Mouse (Mus musculus) lung, embryonic 14.5 days (tissue): ENCODE measurements around the gene Magel2. TPM values are rescaled to one million over a fixed set of nuclear protein-coding genes. Genes with fewer than 3 reads are reported as not detected.

ENCODE experiments used
- ATAC-seq: fragments of 200-750 bp; cut with Nextera tagmentation; 2 replicates; pipeline ENCODE4 v1.8.0; 2017; ENCODE audit warnings: mild to moderate bottlenecking, moderate TSS enrichment, moderate library complexity; ENCODE audit not compliant: insufficient read depth
- DNase-seq: peaks from one replicate; pipeline ENCODE4 v3.0.0-alpha.2; 2015
- H3K27ac ChIP-seq: fragments of 300-500 bp; sonication (generic); 2 replicates; pipeline ENCODE4 v1.5.1; 2014; ENCODE audit warnings: low read depth, mild to moderate bottlenecking, moderate library complexity
- H3K27me3 ChIP-seq: fragments of 300-500 bp; sonication (generic); 2 replicates; pipeline ENCODE4 v1.6.1; 2014; ENCODE audit warnings: low read length, control low read depth; ENCODE audit not compliant: insufficient read depth
- H3K36me3 ChIP-seq: fragments of 300-500 bp; sonication (generic); 2 replicates; pipeline ENCODE4 v1.6.1; 2014; ENCODE audit warnings: control low read depth; ENCODE audit not compliant: insufficient read depth
- H3K4me1 ChIP-seq: fragments of 300-500 bp; sonication (generic); 2 replicates; pipeline ENCODE4 v1.6.1; 2014; ENCODE audit warnings: antibody characterized with exemption, control low read depth; ENCODE audit not compliant: insufficient read depth
- H3K4me2 ChIP-seq: fragments of 300-500 bp; sonication (generic); 2 replicates; pipeline ENCODE4 v1.6.1; 2014; ENCODE audit warnings: mild to moderate bottlenecking
- H3K4me3 ChIP-seq: fragments of 300-500 bp; sonication (generic); 2 replicates; pipeline ENCODE4 v1.5.1; 2014; ENCODE audit warnings: low read depth, low read length
- H3K9ac ChIP-seq: fragments of 300-500 bp; sonication (generic); 2 replicates; pipeline ENCODE4 v1.6.1; 2014
- H3K9me3 ChIP-seq: fragments of 300-500 bp; sonication (generic); 2 replicates; pipeline ENCODE4 v1.6.1; 2016; ENCODE audit warnings: low read depth, low read length, control low read depth
- CTCF ChIP-seq: IDR thresholded peaks from 2 replicates; pipeline ENCODE4 v1.5.1; 2016; ENCODE audit warnings: antibody characterized with exemption, low read depth
- WGBS: fragments of 180-500 bp; shearing (Covaris S2); extraction: QIAGEN DNeasy Blood & Tissue Kit; methylation state at CpG from one replicate; pipeline ENCODE4 v1.1.7; 2014; 5-methylcytosine and 5-hydroxymethylcytosine counted together
- polyA plus RNA-seq: library from polyadenylated mRNA; unstranded; fragments of >200 nt; fragmentation: Nextera tagmentation; extraction: Ambion mirVana; gene quantifications from 2 replicates; pipeline ENCODE4 v1.2.1, GENCODE M21; 2014

Magel2 gene
- polyA plus RNA-seq, 1 experiment from 2014 or later: 2.1 TPM

DNA sequence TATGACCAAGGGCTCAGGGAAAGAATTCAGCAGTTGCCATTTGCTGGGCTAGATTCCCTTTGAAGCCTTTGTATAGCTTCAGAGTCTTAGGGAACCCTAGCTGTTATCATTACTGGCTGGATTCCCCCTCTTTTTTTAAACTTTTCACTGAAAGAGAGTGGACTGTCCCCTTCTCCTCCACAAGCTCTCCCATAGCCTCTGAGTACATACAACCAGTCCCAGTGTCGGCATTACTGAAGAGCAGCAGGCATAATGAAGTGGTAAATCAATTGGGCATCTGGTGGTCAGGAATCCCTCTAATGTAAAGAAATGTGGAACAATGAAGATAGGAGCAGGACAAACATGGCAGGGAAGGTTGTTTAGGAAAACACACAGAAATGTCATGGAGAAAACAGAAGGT lies 15.4 kb downstream of the Magel2 start:
- Histone ChIP-seq H3K9ac (no peak overlapping the region), H3K36me3 (no peaks in the 10 kb centered on the region), H3K4me1 (no peaks in the 10 kb centered on the region), H3K9me3 (no peaks in the 10 kb centered on the region), H3K27me3 (no peaks in the 10 kb centered on the region), H3K4me3 (no peak overlapping the region), H3K27ac (no peak overlapping the region), H3K4me2 (no peak overlapping the region)
- 48% methylated on average over 1 of the region's 1 CpGs for WGBS
- DNase-seq (no peak), ATAC-seq (no peak)
- no peak for TF ChIP-seq CTCF

DNA sequence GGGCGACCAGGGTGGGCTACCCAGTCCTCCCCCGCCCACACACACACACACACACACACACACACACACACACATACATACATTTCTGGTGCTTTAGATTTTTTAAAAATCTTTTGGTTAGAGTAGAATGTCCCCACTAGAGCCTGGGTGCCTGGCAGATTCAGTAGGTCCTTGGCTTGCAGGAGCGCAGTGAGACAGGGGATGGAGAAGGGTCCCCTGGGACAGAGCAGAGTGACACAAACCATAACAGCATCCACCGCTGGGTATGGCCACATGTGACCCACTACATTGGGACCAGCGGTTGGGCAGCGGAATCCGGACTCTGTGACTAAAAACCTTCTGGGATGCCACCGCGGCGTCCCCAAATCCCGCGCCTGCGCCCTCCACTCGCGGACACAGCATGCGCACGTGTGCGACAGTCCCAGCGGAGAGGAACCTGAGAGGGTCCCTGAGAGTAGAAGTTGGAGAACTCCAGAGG lies 29.8 kb downstream of the Magel2 start:
- no peak overlapping the region for H3K27ac ChIP-seq
- H3K4me2 ChIP-seq: peak overlapping the region; percentile 48
- H3K27me3 ChIP-seq: no peaks in the 10 kb centered on the region
- WGBS: 48% methylated on average over 19 of the region's 19 CpGs
- H3K9ac ChIP-seq: no peak overlapping the region
- H3K4me1 ChIP-seq: no peaks in the 10 kb centered on the region
- DNase-seq (peak; percentile 38), ATAC-seq (peak; percentile 24; the same call in 1 of the 2 replicates)
- H3K36me3 ChIP-seq: no peaks in the 10 kb centered on the region
- no peaks in the 10 kb centered on the region; the same call in 1 of the 2 replicates for H3K9me3 ChIP-seq
- no peak for TF ChIP-seq CTCF
- peak overlapping the region; percentile 4; the same call in 1 of the 2 replicates for H3K4me3 ChIP-seq

GRCm38 (mm10) chr7:62407803-62408202 lies 31.0 kb downstream of the Magel2 start:
- H3K4me2 ChIP-seq: no peak overlapping the region
- no peak for DNase-seq
- H3K36me3 ChIP-seq: no peaks in the 10 kb centered on the region
- H3K9me3 ChIP-seq: no peaks in the 10 kb centered on the region; the same call in 1 of the 2 replicates
- WGBS: 55% methylated on average over 3 of the region's 3 CpGs
- H3K27me3 ChIP-seq: no peaks in the 10 kb centered on the region
- no peak for TF ChIP-seq CTCF
- ATAC-seq: no peak
- H3K27ac ChIP-seq: no peak overlapping the region
- no peak overlapping the region for H3K4me3 ChIP-seq
- no peaks in the 10 kb centered on the region for H3K4me1 ChIP-seq
- H3K9ac ChIP-seq: no peak overlapping the region

DNA sequence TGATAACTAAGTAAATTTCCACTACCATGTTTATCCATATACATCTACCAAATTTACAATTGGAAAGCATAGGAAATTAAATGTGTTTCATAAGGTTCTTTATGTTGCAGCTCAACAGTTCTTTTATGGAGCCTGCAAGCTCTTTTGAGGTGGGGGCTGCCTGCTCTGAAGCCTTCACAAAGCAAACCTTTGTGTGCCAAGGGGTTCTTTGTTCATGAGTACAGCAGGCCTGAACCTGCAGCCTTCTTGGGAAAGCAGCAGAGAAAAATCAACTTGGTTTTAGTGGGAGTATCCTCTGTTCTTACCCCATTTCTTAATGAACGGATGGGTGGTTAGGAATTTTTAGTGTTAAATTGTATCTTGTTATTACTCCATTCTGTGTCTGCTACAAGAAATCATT lies 38.4 kb downstream of the Magel2 start:
- ATAC-seq: no peak
- Histone ChIP-seq H3K27me3 (no peaks in the 10 kb centered on the region), H3K4me1 (no peaks in the 10 kb centered on the region), H3K4me3 (no peak overlapping the region), H3K27ac (no peak overlapping the region), H3K9ac (no peak overlapping the region), H3K4me2 (no peak overlapping the region), H3K9me3 (no peaks in the 10 kb centered on the region), H3K36me3 (no peaks in the 10 kb centered on the region)
- no peak for DNase-seq
- no peak for TF ChIP-seq CTCF
- WGBS: 76% methylated on average over 1 of the region's 1 CpGs

DNA sequence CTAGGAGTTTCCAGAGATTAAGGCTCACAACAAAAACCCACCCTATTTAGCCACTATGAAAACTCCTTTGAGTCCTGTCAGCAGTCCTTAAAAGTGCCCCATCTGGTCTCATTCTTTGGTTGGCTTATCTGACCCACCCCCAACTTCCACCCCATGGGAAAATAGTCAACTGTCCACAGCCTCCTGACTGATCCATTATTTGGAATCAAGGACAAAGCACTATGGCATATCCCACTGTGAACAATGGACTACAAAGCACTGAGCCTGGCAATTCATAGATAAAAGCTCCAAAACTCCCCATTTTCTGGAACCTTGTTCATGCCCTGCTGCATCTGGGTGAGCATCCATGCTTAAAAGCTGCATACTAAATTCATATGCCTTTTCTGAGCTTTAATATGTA lies 39.4 kb downstream of the Magel2 start:
- Histone ChIP-seq H3K27ac (no peak overlapping the region), H3K9me3 (no peaks in the 10 kb centered on the region), H3K4me2 (no peak overlapping the region), H3K9ac (no peak overlapping the region), H3K36me3 (no peaks in the 10 kb centered on the region), H3K4me3 (no peak overlapping the region), H3K4me1 (no peaks in the 10 kb centered on the region), H3K27me3 (no peaks in the 10 kb centered on the region)
- DNase-seq (no peak), ATAC-seq (no peak)
- TF ChIP-seq CTCF: no peak

GRCm38 (mm10) chr7:62418346-62418745 lies 41.5 kb downstream of the Magel2 start:
- ATAC-seq: no peak
- Histone ChIP-seq H3K4me2 (peak overlapping the region; percentile 70), H3K9me3 (no peaks in the 10 kb centered on the region), H3K27me3 (peaks cover 5% of the 10 kb centered on the region; the same call in 1 of the 2 replicates), H3K4me1 (no peaks in the 10 kb centered on the region), H3K27ac (no peak overlapping the region), H3K4me3 (peak overlapping the region; percentile 61; the same call in 1 of the 2 replicates), H3K9ac (no peak overlapping the region), H3K36me3 (no peaks in the 10 kb centered on the region)
- no peak for TF ChIP-seq CTCF
- 84% methylated on average over 9 of the region's 9 CpGs for WGBS
- DNase-seq: no peak

DNA sequence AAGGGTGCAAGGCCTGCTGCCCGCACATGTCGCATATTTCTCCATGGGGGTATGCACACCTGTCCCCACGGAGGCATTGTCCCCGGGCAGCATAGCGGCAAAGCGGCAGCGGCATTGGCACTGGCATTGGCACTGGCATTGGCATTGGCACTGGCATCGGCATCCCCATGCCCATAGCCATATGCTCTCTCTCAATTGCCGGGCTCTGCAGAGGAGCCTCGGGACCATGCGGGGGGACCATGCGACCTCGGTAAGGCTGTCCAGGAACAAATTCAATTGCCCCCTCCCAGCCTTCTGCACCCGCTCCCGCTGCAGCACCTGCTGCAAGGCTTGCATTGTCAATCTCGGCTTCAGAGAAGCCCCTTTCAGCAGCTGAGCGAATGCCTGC lies 42.3 kb downstream of the Magel2 start:
- 60% methylated on average over 17 of the region's 17 CpGs for WGBS
- Histone ChIP-seq H3K27me3 (peaks cover 5% of the 10 kb centered on the region; the same call in 1 of the 2 replicates), H3K27ac (no peak overlapping the region), H3K4me1 (no peaks in the 10 kb centered on the region), H3K9ac (peak overlapping the region; percentile 71), H3K9me3 (no peaks in the 10 kb centered on the region), H3K4me3 (peak overlapping the region; percentile 61), H3K4me2 (peak overlapping the region; percentile 70), H3K36me3 (no peaks in the 10 kb centered on the region)
- ATAC-seq: peak; percentile 72
- no peak for DNase-seq
- TF ChIP-seq CTCF: no peak
